Mouse (Mus musculus): Measurements from ENCODE around the gene Rasip1. TPM values are rescaled to one million over a fixed set of nuclear protein-coding genes. Genes with fewer than 3 reads are reported as not detected.
A peak's percentile ranks its signal among the peaks of the same experiment; 100 is the strongest.

Rasip1 gene
- total RNA-seq, 1 experiment from 2014 or later = not detected

GRCm38 (mm10) chr7:45681046-45681736, 53.9 kb downstream of the Rasip1 start:
- peak; percentile 39 for ATAC-seq (replicated peaks; ENCODE audit: low read depth, poor library complexity, severe bottlenecking)

GRCm38 (mm10) chr7:45682144-45683126, 55.1 kb downstream of the Rasip1 start:
- peak; percentile 88 for ATAC-seq (replicated peaks; ENCODE audit: low read depth, poor library complexity, severe bottlenecking)

DNA sequence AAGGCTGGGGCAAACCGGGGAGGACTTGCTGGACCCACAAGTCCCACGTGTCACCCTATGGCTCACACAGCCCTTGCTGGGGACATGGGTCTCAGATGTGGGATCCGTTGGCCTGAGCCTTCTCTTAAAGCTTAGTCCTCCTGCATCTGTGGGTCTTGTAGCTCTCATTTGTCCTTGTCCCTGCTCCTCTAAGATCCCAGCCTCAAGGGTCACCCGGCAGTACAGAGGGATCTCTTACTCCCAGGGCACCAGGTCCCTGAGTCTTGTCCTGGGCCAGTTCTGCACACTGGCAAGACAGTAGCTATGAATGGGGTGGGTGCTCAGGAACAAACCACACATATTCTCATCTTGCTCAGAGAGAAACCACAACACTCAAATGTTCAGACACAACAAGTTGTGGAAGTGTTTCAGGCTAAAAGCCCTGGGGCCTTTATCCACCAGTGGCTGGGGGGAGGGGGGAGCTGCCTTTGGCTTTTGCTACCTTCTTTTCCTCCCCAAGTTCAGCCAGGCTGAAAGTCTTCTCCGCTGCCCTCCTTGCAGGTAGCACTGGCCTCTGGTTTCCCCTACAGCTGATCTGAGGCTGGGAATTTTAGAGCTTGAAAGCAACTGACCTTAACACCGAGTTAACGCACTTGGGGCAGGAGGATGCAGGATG, 56.2 kb downstream of the Rasip1 start, which contains the start of gene Ntn5:
TSS of gene Ntn5 (plus strand) at position 627 of the 655 bp plus-strand sequence.
- no peak for ATAC-seq (replicated peaks; ENCODE audit: low read depth, poor library complexity, severe bottlenecking)

- no peak for ATAC-seq (replicated peaks; ENCODE audit: low read depth, poor library complexity, severe bottlenecking)
Measured at GRCm38 (mm10) chr7:45685811-45686210, 58.5 kb downstream of the Rasip1 start.

GRCm38 (mm10) chr7:45686841-45687240, 59.6 kb downstream of the Rasip1 start:
- ATAC-seq (replicated peaks; ENCODE audit: low read depth, poor library complexity, severe bottlenecking) = no peak

Other genes starting within 250 kb of the Rasip1 start
- gene Snrnp70, start 231.7 kb upstream of the Rasip1 start, total RNA-seq (2017) = 451 and 564 TPM in 2 replicates
- not detected in 2 replicates for gene Kcna7, start 221.8 kb upstream of the Rasip1 start, total RNA-seq (2017)
- not detected in 2 replicates for gene Ntf5, start 213.8 kb upstream of the Rasip1 start, total RNA-seq (2017)
- not detected in 2 replicates for gene Lhb, start 206.7 kb upstream of the Rasip1 start, total RNA-seq (2017)
- gene Gys1, start 192.6 kb upstream of the Rasip1 start, total RNA-seq (2017) = 6.2 and 7.5 TPM in 2 replicates
- 149 and 177 TPM in 2 replicates for gene Ruvbl2, start 189.4 kb upstream of the Rasip1 start, total RNA-seq (2017)
- 650 and 699 TPM in 2 replicates for gene Ftl1, start 167.6 kb upstream of the Rasip1 start, total RNA-seq (2017)
- 34.0 and 35.6 TPM in 2 replicates for gene Bax, start 160.6 kb upstream of the Rasip1 start, total RNA-seq (2017)
- gene Tulp2, start 145.6 kb upstream of the Rasip1 start, total RNA-seq (2017) = not detected in 2 replicates
- gene Gm45808, start 140.7 kb upstream of the Rasip1 start, total RNA-seq (2017) = not detected in 2 replicates
- gene Dhdh, start 138.7 kb upstream of the Rasip1 start, total RNA-seq (2017) = 11.8 and 13.4 TPM in 2 replicates
- 296 and 342 TPM in 2 replicates for gene Nucb1, start 117.1 kb upstream of the Rasip1 start, total RNA-seq (2017)
- 122 and 193 TPM in 2 replicates for gene Ppp1r15a, start 101.2 kb upstream of the Rasip1 start, total RNA-seq (2017)
- gene Plekha4, start 101.2 kb upstream of the Rasip1 start, total RNA-seq (2017) = not detected in 2 replicates
- not detected in 2 replicates for gene Hsd17b14, start 72.6 kb upstream of the Rasip1 start, total RNA-seq (2017)
- 26.6 and 39.0 TPM in 2 replicates for gene Bcat2, start 57.3 kb upstream of the Rasip1 start, total RNA-seq (2017)
- not detected in 2 replicates for gene Fgf21, start 12.0 kb upstream of the Rasip1 start, total RNA-seq (2017)
- gene Fut1, start 10.2 kb upstream of the Rasip1 start, total RNA-seq (2017) = not detected in 2 replicates
- 1.0 TPM in 1 of 2 replicates, not detected in the other for gene Izumo1, start 5.7 kb upstream of the Rasip1 start, total RNA-seq (2017)
- under 0.01 TPM in 1 of 2 replicates, not detected in the other for gene Mamstr, start 12.5 kb downstream of the Rasip1 start, total RNA-seq (2017)
- gene Fut2, start 38.9 kb downstream of the Rasip1 start, total RNA-seq (2017) = not detected in 2 replicates
- not detected in 2 replicates for gene Ntn5, start 56.5 kb downstream of the Rasip1 start, total RNA-seq (2017)
- gene Sec1, start 66.9 kb downstream of the Rasip1 start, total RNA-seq (2017) = not detected in 2 replicates
- not detected in 2 replicates for gene Car11, start 72.4 kb downstream of the Rasip1 start, total RNA-seq (2017)
- gene Dbp, start 77.6 kb downstream of the Rasip1 start, total RNA-seq (2017) = 7.7 and 12.1 TPM in 2 replicates
- gene Rpl18, start 88.0 kb downstream of the Rasip1 start, total RNA-seq (2017) = 1,786 and 1,933 TPM in 2 replicates
- 8.2 and 9.5 TPM in 2 replicates for gene Sphk2, start 90.5 kb downstream of the Rasip1 start, total RNA-seq (2017)
- gene Fam83e, start 93.7 kb downstream of the Rasip1 start, total RNA-seq (2017) = 0.82 and 0.87 TPM in 2 replicates
- gene Spaca4, start 98.3 kb downstream of the Rasip1 start, total RNA-seq (2017) = not detected in 2 replicates
- gene Lmtk3, start 156.2 kb downstream of the Rasip1 start, total RNA-seq (2017) = not detected in 2 replicates
- gene Sult2b1, start 157.2 kb downstream of the Rasip1 start, total RNA-seq (2017) = 0.37 TPM in 1 of 2 replicates, not detected in the other
- gene Cyth2, start 187.1 kb downstream of the Rasip1 start, total RNA-seq (2017) = 29.2 and 43.8 TPM in 2 replicates
- gene Kcnj14, start 197.3 kb downstream of the Rasip1 start, total RNA-seq (2017) = not detected in 2 replicates
- gene Grwd1, start 203.5 kb downstream of the Rasip1 start, total RNA-seq (2017) = 26.9 and 27.6 TPM in 2 replicates
- 51.8 and 75.5 TPM in 2 replicates for gene Kdelr1, start 245.3 kb downstream of the Rasip1 start, total RNA-seq (2017)